Mouse (Mus musculus): ENCODE measurements around the gene Tmem176a.
"Not testable (repeated sequence)": the region's sequence is repeated elsewhere in the genome, so short reads cannot be mapped to it uniquely, and the experiment has no call there.

Tmem176a gene

GRCm38 (mm10) chr6:48842111-48842842, 1.6 kb downstream of the Tmem176a start:
- DNase-seq (ENCODE audit: low spot score in 2 of 2) = no peak

- DNase-seq (ENCODE audit: low spot score in 2 of 2) = no peak
These were observed 4.4 kb downstream of the Tmem176a start for GRCm38 (mm10) chr6:48845086-48845485.

- no peak for DNase-seq (ENCODE audit: low spot score in 2 of 2)
These were observed 11.2 kb downstream of the Tmem176a start for GRCm38 (mm10) chr6:48851820-48852491.

- DNase-seq (ENCODE audit: low spot score in 2 of 2) = no peak
These were observed 13.4 kb downstream of the Tmem176a start for GRCm38 (mm10) chr6:48854155-48854554.

- no peak for DNase-seq (ENCODE audit: low spot score in 2 of 2)
These were observed 17.0 kb downstream of the Tmem176a start for GRCm38 (mm10) chr6:48857613-48858302.

GRCm38 (mm10) chr6:48860130-48860815, 19.6 kb downstream of the Tmem176a start:
- DNase-seq (ENCODE audit: low spot score in 2 of 2) = peak; percentile 12 to 21

- DNase-seq (ENCODE audit: low spot score in 2 of 2) = no peak
These were observed 20.1 kb downstream of the Tmem176a start for GRCm38 (mm10) chr6:48860851-48861250.

- no peak for DNase-seq (ENCODE audit: low spot score in 2 of 2)
These were observed 21.0 kb downstream of the Tmem176a start for GRCm38 (mm10) chr6:48861616-48862280.

GRCm38 (mm10) chr6:48862816-48863215, 22.1 kb downstream of the Tmem176a start:
- no peak for DNase-seq (ENCODE audit: low spot score in 2 of 2)

GRCm38 (mm10) chr6:48863488-48863887, 22.8 kb downstream of the Tmem176a start:
- no peak for DNase-seq (ENCODE audit: low spot score in 2 of 2)

- no peak for DNase-seq (ENCODE audit: low spot score in 2 of 2)
These were observed 23.5 kb downstream of the Tmem176a start for GRCm38 (mm10) chr6:48864181-48864580.

GRCm38 (mm10) chr6:48864723-48865122, 24.0 kb downstream of the Tmem176a start:
- DNase-seq (ENCODE audit: low spot score in 2 of 2) = no peak

- DNase-seq (ENCODE audit: low spot score in 2 of 2) = no peak
These were observed 24.5 kb downstream of the Tmem176a start for GRCm38 (mm10) chr6:48865152-48865745.

- not testable (repeated sequence) for DNase-seq (ENCODE audit: low spot score in 2 of 2)
These were observed 25.7 kb downstream of the Tmem176a start for GRCm38 (mm10) chr6:48866355-48866950.

- no peak for DNase-seq (ENCODE audit: low spot score in 2 of 2)
These were observed 26.4 kb downstream of the Tmem176a start for GRCm38 (mm10) chr6:48867158-48867557.

- DNase-seq (ENCODE audit: low spot score in 2 of 2) = no peak
These were observed 29.1 kb downstream of the Tmem176a start for GRCm38 (mm10) chr6:48869774-48870173.

- no peak for DNase-seq (ENCODE audit: low spot score in 2 of 2)
These were observed 31.9 kb downstream of the Tmem176a start, which contains the start of gene Aoc1 for GRCm38 (mm10) chr6:48872596-48872995. Gene Aoc1, plus strand, starts transcription at chr6:48872896.

- no peak for DNase-seq (ENCODE audit: low spot score in 2 of 2)
These were observed 33.9 kb downstream of the Tmem176a start for GRCm38 (mm10) chr6:48874576-48874975.

GRCm38 (mm10) chr6:48875515-48875914, 34.8 kb downstream of the Tmem176a start:
- no peak for DNase-seq (ENCODE audit: low spot score in 2 of 2)

GRCm38 (mm10) chr6:48876510-48877135, 35.9 kb downstream of the Tmem176a start:
- DNase-seq (ENCODE audit: low spot score in 2 of 2) = peak; percentile 4 to 44

All from right cerebral cortex, postnatal 36 days (tissue).